Mouse (Mus musculus) megakaryocyte, embryonic 14.5 days (primary cell): Measurements from ENCODE around the gene Fnip2.

Experiments used
- FLI1 ChIP-seq: IDR thresholded peaks from 2 replicates; pipeline ENCODE4 v1.6.1; 2012; ENCODE audit warnings: low read length, inconsistent platforms, mixed read lengths
- GATA1 ChIP-seq: IDR thresholded peaks from 3 replicates; pipeline ENCODE4 v1.6.1; 2012; ENCODE audit warnings: mixed read lengths, low read length, inconsistent platforms, borderline replicate concordance

DNA sequence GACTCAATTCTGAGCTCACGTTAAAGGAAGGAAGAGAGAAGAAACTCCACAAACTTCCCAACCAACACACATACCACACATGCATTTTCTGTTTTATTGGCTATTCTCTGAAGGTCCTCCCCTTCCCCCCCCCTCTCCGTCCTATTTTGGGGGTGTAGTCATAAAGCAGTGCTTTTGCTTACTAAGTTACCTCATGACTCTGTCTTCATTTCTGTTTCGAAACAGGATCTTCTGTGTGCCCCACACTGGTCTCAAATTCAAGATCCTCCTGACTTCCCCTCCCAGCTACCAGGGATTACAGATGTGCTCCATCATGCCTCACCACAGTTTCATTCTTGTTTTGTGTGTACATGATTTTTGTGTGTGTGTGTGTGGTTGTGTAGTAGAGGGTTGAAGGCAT, 4.8 kb upstream of the Fnip2 start:
- TF ChIP-seq GATA1 (no peak), FLI1 (no peak)
